In genomic region chr1:161195541-161196351, GRCm38 (mm10) we compare ENCODE assay signal across 8 mouse cellular contexts. TPM values are rescaled to one million over a fixed set of nuclear protein-coding genes. Genes with fewer than 3 reads are reported as not detected.
DNase-seq lines count a peak whose midpoint lies in the region; ATAC-seq and TF ChIP-seq lines count a peak whose summit lies in the region.

No protein-coding gene starts in this region.

- DNase-seq in B cell, adult 2 months: peak; percentile 58 to 60
- DNase-seq in embryonic facial prominence, embryonic 14.5 days (ENCODE audit: low spot score): peak; percentile 96
- peak; percentile 86 for DNase-seq in heart, adult 18-20 months
- peak; percentile 81 for DNase-seq in kidney, adult 18-20 months
- peak; percentile 79 for DNase-seq in limb, embryonic 10.5 days (ENCODE audit: low spot score)

- peak; percentile 96 for ATAC-seq in embryonic facial prominence, embryonic 14.5 days (ENCODE audit: low read depth)
- ATAC-seq in midbrain, embryonic 12.5 days (ENCODE audit: low FRiP score, low read depth): peak; percentile 98

- under 1% methylated on average over 16 of the region's 16 CpGs for WGBS in bone marrow, adult 2 months
- WGBS in embryonic facial prominence, embryonic 14.5 days: under 1% methylated on average over 16 of the region's 16 CpGs
- under 1% methylated on average over 16 of the region's 16 CpGs for WGBS in limb, embryonic 10.5 days
- WGBS in midbrain, embryonic 12.5 days: under 1% methylated on average over 16 of the region's 16 CpGs
- under 1% methylated on average over 16 of the region's 16 CpGs for WGBS in small intestine, adult 2 months

- no peak overlapping the region for H3K27ac ChIP-seq in bone marrow, adult 2 months (ENCODE audit: control insufficient read depth, insufficient read depth, low read depth, low read length, poor library complexity)
- peak overlapping the region; percentile 50 for H3K27ac ChIP-seq in embryonic facial prominence, embryonic 14.5 days (replicated peaks; ENCODE audit: low read depth, low read length)
- peak overlapping the region; percentile 79 for H3K27ac ChIP-seq in limb, embryonic 10.5 days
- H3K27ac ChIP-seq in midbrain, embryonic 12.5 days (replicated peaks): peak overlapping the region; percentile 75
- H3K27ac ChIP-seq in small intestine, adult 2 months (ENCODE audit: insufficient read depth, low read depth, low read length): no peak overlapping the region

- no peaks in the 10 kb centered on the region for H3K27me3 ChIP-seq in embryonic facial prominence, embryonic 14.5 days (replicated peaks; ENCODE audit: control insufficient read depth, insufficient read depth, low read length)
- no peaks in the 10 kb centered on the region for H3K27me3 ChIP-seq in limb, embryonic 10.5 days (ENCODE audit: low read depth, poor library complexity, severe bottlenecking)
- peaks cover 2% of the 10 kb centered on the region; the same call in 1 of the 2 replicates for H3K27me3 ChIP-seq in midbrain, embryonic 12.5 days
- no peaks in the 10 kb centered on the region; the same call in 1 of the 2 replicates for H3K27me3 ChIP-seq in small intestine, adult 2 months (ENCODE audit: control insufficient read depth, insufficient read depth, low read length)

- peak overlapping the region; percentile 41 for H3K4me3 ChIP-seq in bone marrow, adult 2 months (replicated peaks; ENCODE audit: control insufficient read depth, low read depth, low read length)
- H3K4me3 ChIP-seq in embryonic facial prominence, embryonic 14.5 days (ENCODE audit: low read depth, low read length): peak overlapping the region; percentile 35
- peak overlapping the region; percentile 60 for H3K4me3 ChIP-seq in limb, embryonic 10.5 days
- H3K4me3 ChIP-seq in midbrain, embryonic 12.5 days: peak overlapping the region; percentile 48
- H3K4me3 ChIP-seq in small intestine, adult 2 months (ENCODE audit: low read depth, low read length): peak overlapping the region; percentile 3; the same call in 1 of the 2 replicates

- no peaks in the 10 kb centered on the region for H3K36me3 ChIP-seq in embryonic facial prominence, embryonic 14.5 days (ENCODE audit: control insufficient read depth, insufficient read depth, low read length)
- no peaks in the 10 kb centered on the region for H3K36me3 ChIP-seq in limb, embryonic 10.5 days
- H3K36me3 ChIP-seq in midbrain, embryonic 12.5 days: no peaks in the 10 kb centered on the region
- H3K36me3 ChIP-seq in small intestine, adult 2 months (ENCODE audit: control insufficient read depth, insufficient read depth, low read length): no peaks in the 10 kb centered on the region

- H3K4me2 ChIP-seq in embryonic facial prominence, embryonic 14.5 days (ENCODE audit: low read depth, low read length): peak overlapping the region; percentile 62
- H3K4me2 ChIP-seq in midbrain, embryonic 12.5 days (replicated peaks): peak overlapping the region; percentile 63

- H3K9ac ChIP-seq in embryonic facial prominence, embryonic 14.5 days (ENCODE audit: low read depth, low read length): peak overlapping the region; percentile 47; the same call in 1 of the 2 replicates
- H3K9ac ChIP-seq in midbrain, embryonic 12.5 days (replicated peaks): 0 out of 2 replicates have a peak overlapping the region, but pooled peaks have one; percentile 41

- peak; percentile 52 for TF ChIP-seq CTCF in bone marrow, adult 2 months (IDR thresholded peaks at IDR 0.05; ENCODE audit: control insufficient read depth, insufficient read depth, low read length)
- no peak for TF ChIP-seq CTCF in small intestine, adult 2 months (IDR thresholded peaks at IDR 0.05; ENCODE audit: extremely low read depth, insufficient read length, insufficient replicate concordance, low read depth, low read length)

- no peaks in the 10 kb centered on the region for H3K9me3 ChIP-seq in embryonic facial prominence, embryonic 14.5 days (ENCODE audit: control insufficient read depth, low read length)
- H3K9me3 ChIP-seq in limb, embryonic 10.5 days (replicated peaks): no peaks in the 10 kb centered on the region
- no peaks in the 10 kb centered on the region for H3K9me3 ChIP-seq in midbrain, embryonic 12.5 days

- no peaks in the 10 kb centered on the region for H3K4me1 ChIP-seq in bone marrow, adult 2 months (ENCODE audit: control insufficient read depth, insufficient read depth, low read length)
- no peaks in the 10 kb centered on the region for H3K4me1 ChIP-seq in embryonic facial prominence, embryonic 14.5 days (ENCODE audit: control insufficient read depth, insufficient read depth, low read length)
- peaks cover 4% of the 10 kb centered on the region for H3K4me1 ChIP-seq in limb, embryonic 10.5 days
- peaks cover 8% of the 10 kb centered on the region for H3K4me1 ChIP-seq in midbrain, embryonic 12.5 days
- no peaks in the 10 kb centered on the region for H3K4me1 ChIP-seq in small intestine, adult 2 months (ENCODE audit: control insufficient read depth, insufficient read depth, insufficient read length, low read length)

- no peak for TF ChIP-seq POLR2A in bone marrow, adult 2 months (IDR thresholded peaks at IDR 0.05; ENCODE audit: borderline replicate concordance, control insufficient read depth, low read depth, low read length)
- no peak for TF ChIP-seq POLR2A in small intestine, adult 2 months (IDR thresholded peaks at IDR 0.05; ENCODE audit: low read depth, low read length)

RNA-seq across cellular contexts. Expression of gene Tex50, which starts 36.6 kb away (rescaled TPM):
- 1.0 and 4.3 TPM in 2 replicates for polyA plus RNA-seq in bone marrow, adult 2 months (2011; ENCODE audit: insufficient read depth, insufficient read length, low replicate concordance, missing spikeins)
- not detected in 2 replicates for polyA plus RNA-seq in embryonic facial prominence, embryonic 14.5 days (2014; fragmentation: Nextera tagmentation; extraction: Ambion mirVana)
- total RNA-seq in heart, adult 18-20 months (2021): not detected
- 0.16 TPM in 1 of 2 replicates, not detected in the other for polyA plus RNA-seq in limb, embryonic 10.5 days (2016; fragmentation: Nextera tagmentation; extraction: Ambion mirVana)
- 0.32 and 0.47 TPM in 2 replicates for polyA plus RNA-seq in midbrain, embryonic 12.5 days (2016; fragmentation: Nextera tagmentation; extraction: Ambion mirVana)
- polyA plus RNA-seq in small intestine, adult 2 months (2012; rRNA removed): not detected in 2 replicates

RNA-seq across cellular contexts. Expression of gene Ankrd45, which starts 53.3 kb away (rescaled TPM):
- polyA plus RNA-seq in bone marrow, adult 2 months (2011; ENCODE audit: insufficient read depth, insufficient read length, low replicate concordance, missing spikeins): 1.5 TPM in 1 of 2 replicates, not detected in the other
- polyA plus RNA-seq in embryonic facial prominence, embryonic 14.5 days (2014; fragmentation: Nextera tagmentation; extraction: Ambion mirVana): 2.2 and 3.8 TPM in 2 replicates
- 1 to 10 TPM; 3.4 to 4.6 TPM for total RNA-seq in heart, adult 18-20 months (2021)
- polyA plus RNA-seq in limb, embryonic 10.5 days (2016; fragmentation: Nextera tagmentation; extraction: Ambion mirVana): 3.2 and 4.4 TPM in 2 replicates
- polyA plus RNA-seq in midbrain, embryonic 12.5 days (2016; fragmentation: Nextera tagmentation; extraction: Ambion mirVana): 5.7 and 6.0 TPM in 2 replicates
- not detected in 2 replicates for polyA plus RNA-seq in small intestine, adult 2 months (2012; rRNA removed)

RNA-seq across cellular contexts. Expression of gene Prdx6, which starts 55.3 kb away (rescaled TPM):
- 80.0 and 110 TPM in 2 replicates for polyA plus RNA-seq in bone marrow, adult 2 months (2011; ENCODE audit: insufficient read depth, insufficient read length, low replicate concordance, missing spikeins)
- polyA plus RNA-seq in embryonic facial prominence, embryonic 14.5 days (2014; fragmentation: Nextera tagmentation; extraction: Ambion mirVana): 325 and 357 TPM in 2 replicates
- total RNA-seq in heart, adult 18-20 months (2021): 100 to 1,000 TPM; 348 to 375 TPM
- polyA plus RNA-seq in limb, embryonic 10.5 days (2016; fragmentation: Nextera tagmentation; extraction: Ambion mirVana): 799 and 1,001 TPM in 2 replicates
- polyA plus RNA-seq in midbrain, embryonic 12.5 days (2016; fragmentation: Nextera tagmentation; extraction: Ambion mirVana): 287 and 297 TPM in 2 replicates
- polyA plus RNA-seq in small intestine, adult 2 months (2012; rRNA removed): 52.8 and 59.5 TPM in 2 replicates

Comparison
In these comparisons a context has a peak if more than half of its experiments do, and no peak if none do; other contexts are left out.
1. H3K27ac ChIP-seq: peak in embryonic facial prominence, embryonic 14.5 days (single experiment), limb, embryonic 10.5 days (single experiment) and midbrain, embryonic 12.5 days (single experiment); none in bone marrow, adult 2 months (single experiment) and small intestine, adult 2 months (single experiment).
2. H3K4me3 ChIP-seq: peak in every context shown above with its lines; median percentile 60 in limb, embryonic 10.5 days; 48 in midbrain, embryonic 12.5 days; 41 in bone marrow, adult 2 months; 35 in embryonic facial prominence, embryonic 14.5 days; 3 in small intestine, adult 2 months.
3. Peak in every context shown above with its lines, with median percentiles within 50 percentile points of each other: DNase-seq.